Mouse (Mus musculus) hindbrain, postnatal 0 days (tissue): ENCODE data around the gene Ms4a6b. TPM values are rescaled to one million over a fixed set of nuclear protein-coding genes. Genes with fewer than 3 reads are reported as not detected.
"Not testable (repeated sequence)": the region's sequence is repeated elsewhere in the genome, so short reads cannot be mapped to it uniquely, and the experiment has no call there.

ENCODE experiments used
- ATAC-seq: fragments of 200-750 bp; cut with Nextera tagmentation; 2 replicates; pipeline ENCODE4 v1.8.0; 2017; ENCODE audit warnings: mild to moderate bottlenecking, moderate TSS enrichment, moderate library complexity
- DNase-seq: peaks from one replicate; pipeline ENCODE4 v3.0.0-alpha.2; 2015; ENCODE audit warnings: low spot score
- H3K27ac ChIP-seq: fragments of 300-500 bp; sonication (generic); 2 replicates; pipeline ENCODE4 v1.5.1; 2014; ENCODE audit warnings: mild to moderate bottlenecking
- H3K27me3 ChIP-seq: fragments of 300-500 bp; sonication (generic); 2 replicates; pipeline ENCODE4 v1.6.1; 2014; ENCODE audit warnings: low read length, mixed read lengths; ENCODE audit not compliant: insufficient read depth
- H3K36me3 ChIP-seq: fragments of 300-500 bp; sonication (generic); 2 replicates; pipeline ENCODE4 v1.6.1; 2014; ENCODE audit warnings: low read length, mixed read lengths; ENCODE audit not compliant: insufficient read depth
- H3K4me1 ChIP-seq: fragments of 300-500 bp; sonication (generic); 2 replicates; pipeline ENCODE4 v1.6.1; 2014; ENCODE audit warnings: antibody characterized with exemption, low read length, mixed read lengths; ENCODE audit not compliant: insufficient read depth
- H3K4me2 ChIP-seq: fragments of 300-500 bp; sonication (generic); 2 replicates; pipeline ENCODE4 v1.6.1; 2014; ENCODE audit warnings: low read depth, mild to moderate bottlenecking, low read length, moderate library complexity, mixed read lengths
- H3K4me3 ChIP-seq: fragments of 300-500 bp; sonication (generic); 2 replicates; pipeline ENCODE4 v1.5.1; 2014; ENCODE audit warnings: low read length
- H3K9ac ChIP-seq: fragments of 300-500 bp; sonication (generic); replicated peaks from 2 replicates; pipeline ENCODE4 v1.6.1; 2014; ENCODE audit warnings: mild to moderate bottlenecking, low read length, moderate library complexity, mixed read lengths
- H3K9me3 ChIP-seq: fragments of 300-500 bp; sonication (generic); 2 replicates; pipeline ENCODE4 v1.6.1; 2016; ENCODE audit warnings: low read length, mixed read lengths
- CTCF ChIP-seq: IDR thresholded peaks from 2 replicates; pipeline ENCODE4 v1.5.1; 2016; ENCODE audit warnings: antibody characterized with exemption, control low read depth, low read depth
- WGBS: fragments of 180-500 bp; shearing (Covaris S2); extraction: QIAGEN DNeasy Blood & Tissue Kit; methylation state at CpG from one replicate; pipeline ENCODE4 v1.1.7; 2014; 5-methylcytosine and 5-hydroxymethylcytosine counted together
- polyA plus RNA-seq: library from polyadenylated mRNA; unstranded; fragments of >200 nt; fragmentation: Nextera tagmentation; extraction: Ambion mirVana; gene quantifications from 2 replicates; pipeline ENCODE4 v1.2.1, GENCODE M21; 2015
- total RNA-seq: library from RNA; depleted of rRNA; stranded (reverse); fragments of >200 nt; gene quantifications from 2 replicates; pipeline ENCODE4 v1.2.3, GENCODE M21; 2014

The Ms4a6b gene
- total and polyA plus RNA-seq, 2 experiments from 2014 or later: 2.6 to 8.7 TPM

DNA sequence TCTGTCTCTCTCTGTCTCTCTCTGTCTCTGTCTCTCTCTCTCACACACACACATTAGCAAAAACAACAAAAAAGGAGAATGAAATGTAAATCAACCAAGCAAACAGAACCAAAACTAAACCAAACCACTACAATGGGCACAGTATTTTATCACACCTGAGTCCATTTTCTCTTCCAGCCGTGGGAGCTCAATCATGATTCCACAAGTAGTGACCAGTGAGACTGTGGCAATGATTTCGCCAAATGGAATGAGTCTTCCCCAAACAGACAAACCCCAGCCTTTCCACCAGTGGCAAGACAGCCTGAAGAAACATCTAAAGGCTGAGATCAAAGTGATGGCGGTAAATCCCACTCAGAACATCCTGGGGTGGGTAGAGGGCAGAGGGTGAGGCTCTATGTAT lies 3.8 kb downstream of the Ms4a6b start:
- no peaks in the 10 kb centered on the region for H3K4me1 ChIP-seq
- WGBS: 86% methylated on average over 3 of the region's 3 CpGs
- DNase-seq (no peak), ATAC-seq (no peak)
- no peak overlapping the region for H3K9ac ChIP-seq
- no peaks in the 10 kb centered on the region for H3K27me3 ChIP-seq
- H3K4me3 ChIP-seq: no peak overlapping the region
- TF ChIP-seq CTCF: no peak
- no peaks in the 10 kb centered on the region for H3K36me3 ChIP-seq
- H3K4me2 ChIP-seq: no peak overlapping the region
- no peak overlapping the region for H3K27ac ChIP-seq
- H3K9me3 ChIP-seq: no peaks in the 10 kb centered on the region

DNA sequence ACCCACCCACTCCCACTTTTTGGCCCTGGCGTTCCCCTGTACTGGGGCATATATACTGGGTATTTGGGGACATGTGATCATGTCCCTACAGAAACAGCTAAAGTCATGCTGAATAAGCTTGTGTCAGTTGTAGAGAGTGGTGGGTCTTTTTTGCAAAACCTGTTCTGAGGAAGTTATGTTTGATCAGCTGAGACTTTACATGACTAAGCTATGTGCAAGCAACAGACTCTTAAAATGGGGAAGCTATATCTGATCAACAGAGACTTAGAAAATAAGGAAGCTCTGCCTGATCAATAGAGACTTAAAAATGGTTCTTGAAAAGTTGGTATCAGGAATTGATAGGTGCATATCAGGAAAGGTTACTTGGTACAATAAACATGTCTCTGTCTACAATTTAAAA lies 17.1 kb downstream of the Ms4a6b start:
- ATAC-seq: no peak
- Histone ChIP-seq H3K4me3 (no peak overlapping the region), H3K9me3 (no peaks in the 10 kb centered on the region), H3K9ac (no peak overlapping the region), H3K4me2 (no peak overlapping the region), H3K27me3 (no peaks in the 10 kb centered on the region), H3K4me1 (no peaks in the 10 kb centered on the region), H3K36me3 (no peaks in the 10 kb centered on the region), H3K27ac (no peak overlapping the region)
- no peak for TF ChIP-seq CTCF
- WGBS: 77% methylated on average over 1 of the region's 1 CpGs
- DNase-seq: no peak

DNA sequence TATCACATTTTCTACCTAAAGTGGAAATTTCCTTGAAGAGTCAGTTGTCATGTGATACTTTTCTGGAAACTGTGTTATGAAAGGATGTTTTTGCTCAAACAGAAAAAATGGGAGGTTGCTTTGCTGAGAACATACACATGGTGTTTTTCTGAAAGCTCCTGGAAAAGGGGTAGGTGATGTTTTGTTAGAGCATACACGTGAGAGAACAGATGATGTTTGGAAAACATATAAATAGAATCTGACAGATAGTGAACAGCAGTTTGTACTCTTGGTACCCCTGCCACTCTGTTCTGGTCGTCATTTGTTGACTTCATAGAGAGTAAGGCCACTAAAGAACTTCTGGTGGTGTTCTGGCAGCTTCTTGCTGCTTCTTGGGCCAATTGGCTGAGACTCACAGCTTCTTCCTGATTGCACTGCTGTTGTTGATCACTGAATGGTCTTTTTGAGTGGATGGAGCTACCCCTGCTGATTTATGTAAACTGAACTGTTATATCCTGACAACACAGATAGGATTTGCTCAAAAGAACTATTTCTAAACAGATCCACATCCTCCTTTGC lies 17.7 kb downstream of the Ms4a6b start:
- ATAC-seq (no peak), DNase-seq (no peak)
- H3K4me3 ChIP-seq: no peak overlapping the region
- H3K27ac ChIP-seq: no peak overlapping the region
- H3K4me2 ChIP-seq: no peak overlapping the region
- H3K27me3 ChIP-seq: no peaks in the 10 kb centered on the region
- 54% methylated on average over 2 of the region's 2 CpGs for WGBS
- no peaks in the 10 kb centered on the region for H3K36me3 ChIP-seq
- H3K4me1 ChIP-seq: no peaks in the 10 kb centered on the region
- H3K9ac ChIP-seq: no peak overlapping the region
- no peak for TF ChIP-seq CTCF
- no peaks in the 10 kb centered on the region for H3K9me3 ChIP-seq

DNA sequence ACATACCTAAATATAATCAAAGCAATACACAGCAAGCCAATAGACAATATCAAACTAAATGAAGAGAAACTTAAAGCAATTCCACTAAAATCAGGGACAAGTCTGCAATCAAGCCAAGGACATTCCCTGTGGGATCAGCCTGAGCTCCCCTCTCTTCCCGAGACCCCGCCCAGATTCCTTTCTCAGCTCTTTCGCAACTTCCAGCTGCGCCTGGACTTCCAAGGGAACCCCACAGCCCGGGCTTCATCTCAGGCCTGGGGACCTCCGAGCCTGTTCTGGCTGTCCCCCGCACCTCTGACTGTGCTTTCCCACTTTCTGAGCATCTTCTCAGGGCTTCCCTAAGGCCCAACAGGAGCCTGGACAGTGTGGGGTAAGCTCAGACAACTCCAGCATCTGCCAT lies 20.3 kb downstream of the Ms4a6b start, which contains the start of gene Ms4a4d:
Gene Ms4a4d (plus strand): TSS at position 209 of the 400 bp plus-strand sequence.
- DNase-seq: no peak

DNA sequence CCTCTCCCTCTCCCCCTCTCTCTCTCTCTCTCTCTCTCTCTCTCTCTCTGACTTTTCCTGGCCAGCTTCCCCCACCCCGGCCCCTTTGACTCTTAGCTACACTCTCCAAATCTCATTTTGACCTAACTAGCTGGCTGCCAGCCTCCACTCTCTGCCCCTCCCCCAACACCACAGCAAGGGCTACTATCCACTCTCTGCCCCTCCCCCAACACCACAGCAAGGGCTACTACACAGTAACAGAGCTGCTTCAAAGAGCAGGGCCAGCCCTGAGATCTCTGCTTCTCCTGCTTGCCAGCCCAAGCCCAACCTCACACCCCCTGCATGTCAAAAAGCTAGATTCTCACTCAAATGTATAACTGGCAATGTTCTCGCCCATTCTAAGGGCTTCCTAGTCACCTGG lies 21.0 kb downstream of the Ms4a6b start:
- no peak overlapping the region for H3K9ac ChIP-seq
- TF ChIP-seq CTCF: no peak
- no peaks in the 10 kb centered on the region for H3K36me3 ChIP-seq
- no peaks in the 10 kb centered on the region for H3K9me3 ChIP-seq
- ATAC-seq (no peak), DNase-seq (no peak)
- no peaks in the 10 kb centered on the region for H3K27me3 ChIP-seq
- H3K4me3 ChIP-seq: no peak overlapping the region
- no peak overlapping the region for H3K4me2 ChIP-seq
- no peak overlapping the region for H3K27ac ChIP-seq
- no peaks in the 10 kb centered on the region for H3K4me1 ChIP-seq
- 26% methylated on average over 2 of the region's 2 CpGs for WGBS

More for the DNA sequence above, 20.3 kb downstream of the Ms4a6b start, which contains the start of gene Ms4a4d:
- ATAC-seq: no peak
- Histone ChIP-seq H3K9me3 (no peaks in the 10 kb centered on the region), H3K27ac (no peak within 1 kb of the TSS), H3K27me3 (no peaks in the 10 kb centered on the region), H3K4me2 (no peak within 1 kb of the TSS), H3K36me3 (no peaks in the 10 kb centered on the region), H3K9ac (no peak within 1 kb of the TSS), H3K4me1 (no peaks in the 10 kb centered on the region), H3K4me3 (no peak within 1 kb of the TSS)
- TF ChIP-seq CTCF: no peak
- 13% methylated on average over 7 of the region's 7 CpGs for WGBS

DNA sequence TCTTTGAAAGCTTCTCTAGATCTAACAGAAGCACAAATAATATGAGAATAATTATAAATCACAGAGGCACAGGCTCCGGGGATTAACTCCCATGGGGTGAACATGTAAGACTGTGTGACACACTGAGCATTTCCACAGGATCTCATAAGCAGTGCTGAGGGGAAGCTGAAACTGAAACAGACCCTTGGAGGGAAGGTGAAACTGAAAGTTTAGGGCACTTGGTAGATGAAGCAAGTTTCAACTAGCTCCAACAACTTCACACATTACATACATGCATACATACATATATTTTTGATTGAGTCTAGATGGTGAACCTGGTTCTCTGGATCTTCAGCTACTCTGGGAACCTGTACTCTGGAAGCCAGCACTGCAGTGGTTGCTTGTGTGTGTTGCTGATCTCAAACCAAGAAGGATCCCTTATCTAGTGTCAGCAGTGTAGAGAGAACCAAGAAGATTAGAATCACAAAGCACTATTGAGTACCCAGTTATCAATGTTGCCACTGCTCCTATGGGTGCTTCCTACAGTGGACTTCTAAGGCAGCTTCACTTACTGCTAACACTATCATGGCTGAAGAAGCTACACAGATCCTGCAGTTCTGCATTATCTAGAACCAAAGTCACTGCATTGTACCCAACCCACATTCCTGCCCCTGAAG lies 24.0 kb downstream of the Ms4a6b start:
- H3K9ac ChIP-seq, H3K4me3 ChIP-seq, H3K4me1 ChIP-seq, DNase-seq, H3K9me3 ChIP-seq, H3K4me2 ChIP-seq, H3K27me3 ChIP-seq, H3K36me3 ChIP-seq, ATAC-seq, H3K27ac ChIP-seq: not testable (repeated sequence)
- WGBS: 91% methylated on average over 1 of the region's 1 CpGs

DNA sequence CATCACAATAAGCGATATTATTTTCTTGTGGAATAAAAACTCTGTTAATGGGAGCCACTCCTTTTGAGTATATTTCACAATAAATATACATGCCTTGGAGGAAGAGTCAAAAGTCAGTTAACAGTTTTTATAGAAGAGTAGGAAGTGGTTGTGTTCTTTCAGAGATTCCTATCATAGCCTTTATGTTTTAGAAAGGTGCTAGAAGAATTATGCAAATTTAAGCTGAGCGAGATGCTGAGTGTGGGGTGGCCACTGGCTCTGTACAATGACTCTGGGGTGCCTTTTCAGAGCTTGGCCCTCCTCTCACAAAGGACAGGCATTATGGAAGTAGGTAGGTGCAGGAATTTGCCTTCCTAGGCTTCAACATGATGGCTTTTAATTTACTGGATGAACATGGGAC lies 28.1 kb downstream of the Ms4a6b start:
- H3K4me3 ChIP-seq, H3K4me2 ChIP-seq, H3K27ac ChIP-seq, H3K4me1 ChIP-seq, H3K27me3 ChIP-seq, ATAC-seq, H3K9me3 ChIP-seq, H3K9ac ChIP-seq, H3K36me3 ChIP-seq, DNase-seq: not testable (repeated sequence)
- WGBS: 87% methylated on average over 2 of the region's 2 CpGs
